Mouse (Mus musculus) ES-E14 (cell line): ENCODE data around the gene Ms4a6c. TPM values are rescaled to one million over a fixed set of nuclear protein-coding genes. Genes with fewer than 3 reads are reported as not detected.
"Not testable (repeated sequence)": the region's sequence is repeated elsewhere in the genome, so short reads cannot be mapped to it uniquely, and the experiment has no call there.

Source experiments
- DNase-seq: peaks from one replicate; pipeline ENCODE4 v3.0.0-alpha.2; 2013; ENCODE audit warnings: low read depth, low spot score
- H3K27ac ChIP-seq: 2 replicates; pipeline ENCODE4 v1.5.1; 2012; ENCODE audit warnings: low read depth, mild to moderate bottlenecking, low read length, moderate library complexity, mixed read lengths; ENCODE audit not compliant: poor library complexity, insufficient read depth, severe bottlenecking
- H3K36me3 ChIP-seq: 2 replicates; pipeline ENCODE4 v1.6.1; 2012; ENCODE audit warnings: mild to moderate bottlenecking, low read length, moderate library complexity, mixed read lengths; ENCODE audit not compliant: control insufficient read depth, poor library complexity, insufficient read depth, severe bottlenecking
- H3K4me1 ChIP-seq, 2 experiments: fragments of 150-350 bp in 1 of 2; sonication (generic) in 1 of 2; 2 replicates each; pipeline ENCODE4 v1.6.1; 2012; ENCODE audit warnings: low read length in 2 of 2, mild to moderate bottlenecking in 1 of 2, mixed read lengths in 1 of 2; ENCODE audit not compliant: control insufficient read depth in 2 of 2, insufficient read depth in 2 of 2, poor library complexity in 1 of 2
- H3K4me3 ChIP-seq, 2 experiments: fragments of 150-350 bp in 1 of 2; sonication (generic) in 1 of 2; 2 replicates each; pipeline ENCODE4 v1.5.1; 2012; ENCODE audit warnings: low read length in 2 of 2, low read depth in 1 of 2, mild to moderate bottlenecking in 1 of 2, mixed read lengths in 1 of 2; ENCODE audit not compliant: insufficient read depth in 1 of 2, poor library complexity in 1 of 2, severe bottlenecking in 1 of 2
- H3K9ac ChIP-seq: 2 replicates; pipeline ENCODE4 v1.6.1; 2012; ENCODE audit warnings: low read depth, mild to moderate bottlenecking, low read length, mixed read lengths; ENCODE audit not compliant: poor library complexity, insufficient read depth, severe bottlenecking
- H3K9me3 ChIP-seq: fragments of 150-350 bp; sonication (generic); 2 replicates; pipeline ENCODE4 v1.6.1; 2012; ENCODE audit warnings: low read depth, mild to moderate bottlenecking, low read length; ENCODE audit not compliant: control insufficient read depth, insufficient read depth
- CHD2 ChIP-seq: IDR thresholded peaks from 2 replicates; pipeline ENCODE4 v1.6.1; 2014; ENCODE audit warnings: mild to moderate bottlenecking, low read depth, low read length, inconsistent platforms
- HCFC1 ChIP-seq: IDR thresholded peaks from 2 replicates; pipeline ENCODE4 v1.6.1; 2012; ENCODE audit warnings: low read length, inconsistent platforms, borderline replicate concordance; ENCODE audit not compliant: insufficient read depth
- MAFK ChIP-seq: IDR thresholded peaks from 2 replicates; pipeline ENCODE4 v1.6.1; 2014; ENCODE audit warnings: mild to moderate bottlenecking, low read depth, low read length, inconsistent platforms; ENCODE audit not compliant: insufficient read depth
- ZC3H11A ChIP-seq: IDR thresholded peaks from 2 replicates; pipeline ENCODE4 v1.6.1; 2012; ENCODE audit warnings: low read depth, mild to moderate bottlenecking, inconsistent platforms, low read length, borderline replicate concordance
- ZNF384 ChIP-seq: IDR thresholded peaks from 2 replicates; pipeline ENCODE4 v1.6.1; 2012; ENCODE audit warnings: low read depth, low read length, inconsistent platforms
- in situ Hi-C, 2 experiments: fragments of 600-800 bp; cut with MboI; formaldehyde crosslinking; loops; one replicate each; pipeline ENCODE4 v1.15.1; 2025; ENCODE audit warnings: low sequenced_read_pairs in 2 of 2, inconsistent platforms in 1 of 2; ENCODE audit not compliant: unreplicated experiment in 2 of 2
- total RNA-seq: library from RNA; depleted of rRNA; stranded (reverse); fragments of 300-350 nt; gene quantifications from 2 replicates; pipeline ENCODE4 v1.2.3, GENCODE M21; 2012

The Ms4a6c gene
- total RNA-seq, 1 experiment = not detected

GRCm38 (mm10) chr19:11513458-11513857, 44.3 kb downstream of the Ms4a6c start:
- H3K9me3 ChIP-seq = no peaks in the 10 kb centered on the region
- no peak for TF ChIP-seq HCFC1
- TF ChIP-seq ZNF384 = no peak
- no peak for TF ChIP-seq CHD2
- TF ChIP-seq ZC3H11A = no peak
- no peak for TF ChIP-seq MAFK
- no peak overlapping the region for H3K9ac ChIP-seq
- DNase-seq = no peak
- H3K4me3 ChIP-seq = no peak overlapping the region
- no peak overlapping the region for H3K27ac ChIP-seq
- in situ Hi-C loops = no loop called here
- no peaks in the 10 kb centered on the region for H3K4me1 ChIP-seq
- H3K36me3 ChIP-seq = no peaks in the 10 kb centered on the region

GRCm38 (mm10) chr19:11516246-11516645, 47.1 kb downstream of the Ms4a6c start, which contains the start of gene Ms4a6b:
Gene Ms4a6b (plus strand): TSS chr19:11516512.
- TF ChIP-seq HCFC1 (no peak), ZNF384 (no peak), CHD2 (no peak), ZC3H11A (no peak), MAFK (no peak)
- no peak for DNase-seq
- no peaks in the 10 kb centered on the region for H3K36me3 ChIP-seq
- H3K27ac ChIP-seq = no peak within 1 kb of the TSS
- no peaks in the 10 kb centered on the region for H3K9me3 ChIP-seq
- in situ Hi-C loops = no loop called here
- no peak within 1 kb of the TSS for H3K9ac ChIP-seq
- H3K4me3 ChIP-seq = no peak within 1 kb of the TSS
- H3K4me1 ChIP-seq = no peaks in the 10 kb centered on the region

- no peaks in the 10 kb centered on the region for H3K36me3 ChIP-seq
- H3K27ac ChIP-seq = no peak overlapping the region
- H3K9ac ChIP-seq = no peak overlapping the region
- DNase-seq = no peak
- H3K9me3 ChIP-seq = no peaks in the 10 kb centered on the region
- H3K4me3 ChIP-seq = no peak overlapping the region
- TF ChIP-seq CHD2 (no peak), ZC3H11A (no peak), ZNF384 (no peak), HCFC1 (no peak), MAFK (no peak)
- in situ Hi-C loops = no loop called here
- no peaks in the 10 kb centered on the region for H3K4me1 ChIP-seq
Measured at GRCm38 (mm10) chr19:11516845-11517244, 47.7 kb downstream of the Ms4a6c start.

GRCm38 (mm10) chr19:11517373-11517772, 48.2 kb downstream of the Ms4a6c start:
- H3K9me3 ChIP-seq, H3K27ac ChIP-seq, DNase-seq, H3K4me3 ChIP-seq, H3K9ac ChIP-seq, in situ Hi-C loops, H3K4me1 ChIP-seq, H3K36me3 ChIP-seq: not testable (repeated sequence)

- H3K4me1 ChIP-seq, H3K36me3 ChIP-seq, in situ Hi-C loops, H3K27ac ChIP-seq, H3K9me3 ChIP-seq, DNase-seq, H3K4me3 ChIP-seq, H3K9ac ChIP-seq: not testable (repeated sequence)
Measured at GRCm38 (mm10) chr19:11518356-11518755, 49.2 kb downstream of the Ms4a6c start.
